Mouse (Mus musculus) liver, postnatal 0 days (tissue): ENCODE results near the gene Tctex1d4. TPM values are rescaled to one million over a fixed set of nuclear protein-coding genes. Genes with fewer than 3 reads are reported as not detected.

Source experiments
- ATAC-seq: fragments of 200-750 bp; cut with Nextera tagmentation; 2 replicates; pipeline ENCODE4 v1.8.0; 2017; ENCODE audit warnings: mild to moderate bottlenecking, moderate library complexity
- DNase-seq: peaks from one replicate; pipeline ENCODE4 v3.0.0-alpha.2; 2016
- H3K27ac ChIP-seq: fragments of 300-500 bp; sonication (generic); 2 replicates; pipeline ENCODE4 v1.5.1; 2014; ENCODE audit warnings: antibody characterized with exemption, moderate library complexity, mild to moderate bottlenecking, low read depth
- H3K27me3 ChIP-seq: fragments of 300-500 bp; sonication (generic); 2 replicates; pipeline ENCODE4 v1.6.1; 2014; ENCODE audit warnings: low read length, control low read depth, mixed read lengths; ENCODE audit not compliant: insufficient read depth
- H3K36me3 ChIP-seq: fragments of 300-500 bp; sonication (generic); replicated peaks from 2 replicates; pipeline ENCODE4 v1.6.1; 2014; ENCODE audit warnings: mild to moderate bottlenecking, control low read depth, low read length, moderate library complexity, mixed read lengths; ENCODE audit not compliant: insufficient read depth
- H3K4me1 ChIP-seq: fragments of 300-500 bp; sonication (generic); 2 replicates; pipeline ENCODE4 v1.6.1; 2014; ENCODE audit warnings: antibody characterized with exemption, mild to moderate bottlenecking, control low read depth; ENCODE audit not compliant: insufficient read depth
- H3K4me2 ChIP-seq: fragments of 300-500 bp; sonication (generic); 2 replicates; pipeline ENCODE4 v1.6.1; 2014; ENCODE audit warnings: low read depth, mild to moderate bottlenecking, low read length, moderate library complexity, mixed read lengths
- H3K4me3 ChIP-seq: fragments of 300-500 bp; sonication (generic); 2 replicates; pipeline ENCODE4 v1.5.1; 2014; ENCODE audit warnings: low read depth, low read length
- H3K9ac ChIP-seq: fragments of 300-500 bp; sonication (generic); replicated peaks from 2 replicates; pipeline ENCODE4 v1.6.1; 2014; ENCODE audit warnings: mild to moderate bottlenecking, moderate library complexity
- H3K9me3 ChIP-seq: fragments of 300-500 bp; sonication (generic); 2 replicates; pipeline ENCODE4 v1.6.1; 2016; ENCODE audit warnings: mild to moderate bottlenecking, control low read depth, low read length, mixed read lengths
- CTCF ChIP-seq: sonication (generic); IDR thresholded peaks from 2 replicates; pipeline ENCODE4 v1.5.1; 2016; ENCODE audit warnings: antibody characterized with exemption, low read depth
- EP300 ChIP-seq: IDR thresholded peaks from 2 replicates; pipeline ENCODE4 v1.6.1; 2016; ENCODE audit warnings: antibody characterized with exemption, low read depth, mild to moderate bottlenecking
- WGBS: fragments of 180-500 bp; shearing (Covaris S2); extraction: QIAGEN DNeasy Blood & Tissue Kit; methylation state at CpG from one replicate; pipeline ENCODE4 v1.1.7; 2014; ENCODE audit not compliant: insufficient replicate concordance; 5-methylcytosine and 5-hydroxymethylcytosine counted together
- polyA plus RNA-seq: library from polyadenylated mRNA; unstranded; fragments of >200 nt; fragmentation: Nextera tagmentation; extraction: Ambion mirVana; gene quantifications from 2 replicates; pipeline ENCODE4 v1.2.1, GENCODE M21; 2015

Gene Tctex1d4
- 0.33 TPM in 1 of 2 replicates, not detected in the other for polyA plus RNA-seq

DNA sequence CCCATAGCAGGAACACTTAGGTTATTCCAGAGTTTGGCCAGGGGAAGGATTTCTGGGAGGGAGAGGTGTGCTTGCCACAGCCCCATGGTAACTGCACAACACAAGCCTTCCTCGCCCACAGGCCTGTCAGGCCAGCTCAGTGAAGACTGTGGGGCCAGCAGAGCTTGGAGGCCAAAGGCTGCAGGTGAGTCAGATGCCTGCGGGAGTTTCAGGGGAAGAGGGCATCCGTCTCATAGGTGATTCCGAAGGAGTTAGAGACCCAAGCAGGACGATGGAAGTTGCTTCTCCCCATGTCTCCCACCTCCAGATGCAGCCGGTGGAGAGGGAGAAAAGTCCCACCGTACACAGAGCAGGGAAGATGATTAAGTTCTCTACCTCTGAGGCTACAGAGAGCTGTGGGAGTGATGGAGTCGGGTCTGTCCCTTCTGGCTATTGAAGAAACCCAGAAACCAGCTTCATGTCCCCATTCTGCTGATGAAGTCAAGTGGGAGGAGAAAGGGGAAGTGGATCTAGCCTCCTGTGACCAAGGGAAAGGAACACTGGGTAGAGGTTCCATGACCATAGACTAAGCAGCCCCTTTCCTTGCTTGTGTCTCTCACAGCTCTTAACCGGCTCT is at the start of gene Tctex1d4:
TSS of gene Tctex1d4 (plus strand) at position 120 of the 616 bp plus-strand sequence.
- Histone ChIP-seq H3K27me3 (no peaks in the 10 kb centered on the region), H3K9me3 (no peaks in the 10 kb centered on the region), H3K27ac (peak within 1 kb of the TSS; percentile 89), H3K4me3 (no peak within 1 kb of the TSS), H3K9ac (0 out of 2 replicates have a peak within 1 kb of the TSS, but pooled peaks have one; percentile 0), H3K4me2 (peak within 1 kb of the TSS; percentile 34), H3K36me3 (peaks cover 23% of the 10 kb centered on the region), H3K4me1 (peaks cover 36% of the 10 kb centered on the region)
- DNase-seq (no peak), ATAC-seq (no peak)
- TF ChIP-seq EP300 (no peak), CTCF (no peak)
- 64% methylated on average over 9 of the region's 9 CpGs for WGBS

DNA sequence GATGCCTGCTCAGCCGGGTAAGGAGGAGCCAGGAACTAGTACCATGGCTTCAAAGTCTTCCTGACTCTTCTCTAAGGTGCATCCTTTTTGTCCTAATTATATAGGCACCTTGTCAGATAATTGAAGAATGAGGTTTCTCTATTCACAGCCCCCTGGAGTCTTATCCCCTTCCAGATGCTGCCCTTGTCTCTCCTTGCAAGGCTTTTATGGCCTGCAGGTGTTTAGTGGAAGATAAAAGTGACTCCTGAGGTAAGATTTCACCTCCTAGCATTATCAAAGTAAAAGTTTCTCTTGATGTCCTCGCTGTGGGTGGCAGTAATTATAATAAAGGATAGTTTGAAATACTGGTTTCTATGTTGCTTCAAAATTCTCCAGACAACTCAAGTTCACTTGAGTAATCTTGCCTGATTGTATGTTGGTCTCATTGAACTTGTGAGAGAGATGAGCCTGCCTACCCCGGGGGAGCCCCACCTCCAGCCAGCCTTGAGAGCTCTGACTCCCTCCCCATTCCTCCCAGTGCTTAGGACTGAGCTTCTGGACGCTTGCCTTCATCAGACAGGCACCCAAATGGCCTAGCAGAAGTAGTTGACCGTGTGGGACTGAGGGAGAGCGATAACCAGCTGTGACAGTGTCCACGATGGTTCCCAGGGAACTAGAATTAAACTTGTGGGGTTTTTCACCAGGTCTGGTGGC is 38.5 kb upstream of the Tctex1d4 start:
- H3K9ac ChIP-seq, result no peak overlapping the region
- H3K27ac ChIP-seq, result no peak overlapping the region
- no peak for TF ChIP-seq CTCF
- TF ChIP-seq EP300, result peak; percentile 68
- no peaks in the 10 kb centered on the region; the same call in 1 of the 2 replicates for H3K4me1 ChIP-seq
- DNase-seq (no peak), ATAC-seq (0 out of 2 replicates have a peak, but pooled peaks have one; percentile 23)
- 76% methylated on average over 7 of the region's 7 CpGs for WGBS
- H3K4me2 ChIP-seq, result no peak overlapping the region
- peaks cover 5% of the 10 kb centered on the region; the same call in 1 of the 2 replicates for H3K36me3 ChIP-seq
- H3K4me3 ChIP-seq, result no peak overlapping the region
- no peaks in the 10 kb centered on the region for H3K27me3 ChIP-seq
- H3K9me3 ChIP-seq, result no peaks in the 10 kb centered on the region

DNA sequence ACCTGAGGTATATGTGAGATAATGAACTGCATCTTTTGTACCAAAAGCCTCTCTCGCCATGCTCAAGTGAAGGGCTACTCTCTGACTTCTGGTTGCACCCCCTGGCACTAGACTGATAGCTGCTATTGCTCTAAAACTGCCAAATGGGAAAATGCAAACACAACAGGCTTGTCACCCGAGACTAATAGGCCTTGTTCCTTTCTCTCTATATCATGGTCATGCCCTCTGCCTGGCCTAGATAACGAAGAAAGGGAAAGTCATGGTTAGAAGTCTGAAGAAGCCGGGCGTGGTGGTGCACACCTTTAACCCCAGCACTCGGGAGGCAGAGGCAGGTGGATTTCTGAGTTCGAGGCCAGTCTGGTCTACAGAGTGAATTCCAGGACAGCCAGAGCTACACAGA is 36.0 kb upstream of the Tctex1d4 start:
- Histone ChIP-seq H3K36me3 (peaks cover 5% of the 10 kb centered on the region; the same call in 1 of the 2 replicates), H3K4me1 (peaks cover 2% of the 10 kb centered on the region), H3K4me3 (no peak overlapping the region), H3K9me3 (no peaks in the 10 kb centered on the region), H3K4me2 (no peak overlapping the region), H3K27ac (no peak overlapping the region), H3K9ac (no peak overlapping the region), H3K27me3 (peaks cover under 1% of the 10 kb centered on the region; the same call in 1 of the 2 replicates)
- 49% methylated on average over 7 of the region's 7 CpGs for WGBS
- TF ChIP-seq CTCF (no peak), EP300 (peak; percentile 51; the same call in 1 of the 2 replicates)
- DNase-seq (no peak), ATAC-seq (peak; percentile 68)

DNA sequence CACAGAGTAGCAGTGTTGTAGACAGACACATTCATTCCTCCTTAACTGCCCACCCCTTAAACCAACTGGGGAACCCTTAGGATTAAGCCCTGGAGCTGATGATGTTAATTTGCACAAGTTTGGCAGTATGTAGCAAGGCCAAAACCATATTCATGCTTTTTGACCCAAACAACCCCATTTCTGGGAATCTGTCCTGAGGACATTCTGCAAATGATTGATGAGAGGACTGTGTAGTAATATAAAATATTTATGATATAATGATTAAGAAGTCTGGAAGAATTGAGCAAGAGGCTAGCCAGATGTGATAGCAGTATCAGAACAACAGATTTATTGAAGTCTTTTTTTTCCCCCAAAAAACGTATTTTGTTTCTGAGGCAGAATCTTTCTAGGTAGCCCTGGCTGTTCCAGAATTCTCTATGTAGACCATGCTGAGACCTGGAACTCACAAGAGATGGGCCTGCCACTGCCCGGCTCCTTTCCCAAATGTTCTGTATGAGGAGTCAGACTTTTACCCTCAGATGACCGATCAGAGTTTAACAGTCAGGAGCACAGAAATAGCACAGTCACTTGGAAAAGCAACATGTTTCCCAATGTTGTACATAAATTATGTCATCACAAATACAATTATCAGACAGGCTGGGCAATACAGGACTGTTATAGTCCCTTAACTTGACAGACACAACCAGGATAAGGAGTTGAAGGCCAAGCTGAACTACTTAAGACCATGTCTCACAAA is 31.8 kb upstream of the Tctex1d4 start:
- WGBS, result 63% methylated on average over 3 of the region's 3 CpGs

DNA sequence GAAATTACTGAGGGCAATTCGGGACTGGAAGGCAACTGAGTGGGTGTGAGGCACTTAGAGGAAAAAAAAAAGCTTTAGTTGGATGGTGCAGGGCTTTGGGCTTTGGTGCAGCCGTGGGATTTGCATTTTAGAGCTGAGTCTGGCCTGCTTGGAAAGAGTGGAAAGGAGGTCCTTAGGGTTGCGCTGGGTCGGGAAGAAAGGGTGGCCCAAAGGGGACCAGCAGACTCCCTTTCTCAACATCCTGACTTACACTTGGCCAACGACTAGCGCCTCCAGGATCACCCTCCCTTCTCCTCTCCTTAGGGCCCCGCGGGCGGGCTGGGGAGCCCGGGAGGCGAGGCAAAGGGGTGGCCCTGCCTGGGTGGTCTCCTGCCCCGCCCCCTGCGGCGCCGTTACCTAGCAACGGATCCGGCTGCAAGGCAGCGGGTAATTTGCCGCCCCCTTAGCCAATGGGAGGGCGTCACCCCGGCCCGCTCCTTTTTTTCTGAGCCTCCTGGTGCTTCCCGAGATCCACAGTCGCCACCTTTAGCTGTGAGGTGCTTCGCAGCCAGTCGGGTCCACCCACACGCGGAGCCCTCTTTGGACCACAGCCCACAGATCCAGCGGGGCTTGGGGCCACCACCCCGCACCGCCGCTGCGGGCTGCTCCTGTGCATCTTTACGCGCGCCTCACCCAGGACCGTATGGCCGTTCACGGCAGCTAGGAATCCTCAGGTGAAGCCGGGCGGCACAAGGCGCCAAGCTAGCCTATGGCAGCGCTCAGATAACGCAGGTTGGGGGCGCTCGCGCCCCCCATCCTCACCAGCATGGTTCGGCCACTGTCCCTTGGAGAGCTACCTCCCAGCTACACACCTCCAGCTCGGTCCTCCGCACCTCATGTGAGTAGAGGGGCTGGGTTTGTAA is 30.8 kb upstream of the Tctex1d4 start, which contains the start of gene Ptch2:
TSS of gene Ptch2 (plus strand) at position 525 of the 902 bp plus-strand sequence.
- DNase-seq, result peak; percentile 57
- peak within 1 kb of the TSS; percentile 26; the same call in 1 of the 2 replicates for H3K9ac ChIP-seq
- WGBS, result 2% methylated on average over 48 of the region's 50 CpGs

More for the DNA sequence above, 31.8 kb upstream of the Tctex1d4 start:
- Histone ChIP-seq H3K27me3 (peaks cover 13% of the 10 kb centered on the region), H3K4me2 (no peak overlapping the region), H3K9ac (no peak overlapping the region), H3K27ac (no peak overlapping the region), H3K36me3 (no peaks in the 10 kb centered on the region), H3K4me1 (peaks cover 20% of the 10 kb centered on the region), H3K9me3 (no peaks in the 10 kb centered on the region), H3K4me3 (no peak overlapping the region)
- DNase-seq, result no peak
- peak; percentile 67 for ATAC-seq
- TF ChIP-seq CTCF (no peak), EP300 (no peak)

More for the DNA sequence above, 30.8 kb upstream of the Tctex1d4 start, which contains the start of gene Ptch2:
- Histone ChIP-seq H3K4me2 (peak within 1 kb of the TSS; percentile 72), H3K27ac (0 out of 2 replicates have a peak within 1 kb of the TSS, but pooled peaks have one; percentile 29), H3K27me3 (peaks cover 13% of the 10 kb centered on the region), H3K36me3 (no peaks in the 10 kb centered on the region), H3K4me3 (peak within 1 kb of the TSS; percentile 44), H3K9me3 (no peaks in the 10 kb centered on the region), H3K4me1 (peaks cover 20% of the 10 kb centered on the region)
- TF ChIP-seq CTCF (no peak), EP300 (no peak)
- ATAC-seq, result peak; percentile 25; the same call in 1 of the 2 replicates
